ENCODE assay signal across 22 mouse cellular contexts in genomic region chr6:34313386-34313785, GRCm38 (mm10). TPM values are rescaled to one million over a fixed set of nuclear protein-coding genes. Genes with fewer than 3 reads are reported as not detected.
DNase-seq lines count a peak whose midpoint lies in the region; ATAC-seq and TF ChIP-seq lines count a peak whose summit lies in the region.
"Had no signal": no experiment of that assay in that cellular context is flagged by ENCODE, and none has a peak within 500 bp of the region (broad histone marks: within the 10 kb centered on the region; RNA-seq: fewer than 3 reads in every experiment).

No protein-coding gene starts in this region.

- no peak for TF ChIP-seq CTCF in lung, postnatal 0 days (IDR thresholded peaks at IDR 0.05)

- no peak for TF ChIP-seq EP300 in lung, postnatal 0 days (IDR thresholded peaks at IDR 0.05)

- ATAC-seq in kidney, embryonic 15.5 days (replicated peaks; ENCODE audit: low FRiP score), result no peak
- no peak for ATAC-seq in lung, postnatal 0 days
- ATAC-seq in hindbrain, embryonic 16.5 days, result no peak
- ATAC-seq: activated CD4-positive, CD25-positive, alpha-beta regulatory T cell, adult 4 months; CD4-positive, CD25-positive, alpha-beta regulatory T cell, adult 4 months; forebrain, postnatal 0 days had no signal

- H3K27me3 ChIP-seq in kidney, embryonic 15.5 days, result no peaks in the 10 kb centered on the region
- H3K27me3 ChIP-seq in lung, postnatal 0 days (replicated peaks; ENCODE audit: insufficient read depth, low read length), result no peaks in the 10 kb centered on the region
- H3K27me3 ChIP-seq in myocyte (ENCODE audit: control insufficient read depth, insufficient read depth, insufficient read length), result no peaks in the 10 kb centered on the region
- H3K27me3 ChIP-seq in hindbrain, embryonic 16.5 days (replicated peaks; ENCODE audit: control insufficient read depth, insufficient read depth, low read length), result no peaks in the 10 kb centered on the region; the same call in 1 of the 2 replicates
- H3K27me3 ChIP-seq: midbrain, embryonic 12.5 days; neural tube, embryonic 13.5 days had no signal

- H3K9me3 ChIP-seq in kidney, embryonic 15.5 days (replicated peaks), result no peaks in the 10 kb centered on the region
- H3K9me3 ChIP-seq in lung, postnatal 0 days (ENCODE audit: low read length), result no peaks in the 10 kb centered on the region
- no peaks in the 10 kb centered on the region for H3K9me3 ChIP-seq in hindbrain, embryonic 16.5 days (ENCODE audit: control insufficient read depth, low read length)
- H3K9me3 ChIP-seq: forebrain, embryonic 10.5 days; G1E; midbrain, embryonic 12.5 days; neural tube, embryonic 13.5 days had no signal

- no peak overlapping the region for H3K9ac ChIP-seq in kidney, embryonic 15.5 days
- H3K9ac ChIP-seq in lung, postnatal 0 days (replicated peaks; ENCODE audit: low read depth), result no peak overlapping the region
- no peak overlapping the region for H3K9ac ChIP-seq in hindbrain, embryonic 16.5 days (ENCODE audit: low read depth, low read length)
- H3K9ac ChIP-seq: forebrain, postnatal 0 days; midbrain, embryonic 12.5 days; neural tube, embryonic 13.5 days had no signal

- no peak overlapping the region for H3K4me2 ChIP-seq in kidney, embryonic 15.5 days
- H3K4me2 ChIP-seq in lung, postnatal 0 days (replicated peaks; ENCODE audit: low read depth, low read length), result no peak overlapping the region
- peak overlapping the region; percentile 96 for H3K4me2 ChIP-seq in myocyte (ENCODE audit: low read depth)
- H3K4me2 ChIP-seq in hindbrain, embryonic 16.5 days (ENCODE audit: low read length), result no peak overlapping the region
- H3K4me2 ChIP-seq: midbrain, embryonic 12.5 days; neural tube, embryonic 13.5 days had no signal

- peaks cover 40% of the 10 kb centered on the region for H3K79me2 ChIP-seq in myocyte (ENCODE audit: control insufficient read depth, insufficient read depth)

- peaks cover 40% of the 10 kb centered on the region for H3K36me3 ChIP-seq in kidney, embryonic 15.5 days
- 0 out of 2 replicates have a peak, but pooled peaks cover 7% of the 10 kb centered on the region for H3K36me3 ChIP-seq in lung, postnatal 0 days (ENCODE audit: insufficient read depth, low read length)
- peaks cover 19% of the 10 kb centered on the region for H3K36me3 ChIP-seq in myocyte (ENCODE audit: control insufficient read depth, insufficient read depth)
- peaks cover 13% of the 10 kb centered on the region for H3K36me3 ChIP-seq in hindbrain, embryonic 16.5 days (ENCODE audit: control insufficient read depth, insufficient read depth, low read length)

- no peak overlapping the region for H3ac ChIP-seq in myocyte (ENCODE audit: control insufficient read depth, insufficient read length)

- peaks cover 20% of the 10 kb centered on the region for H3K4me1 ChIP-seq in kidney, embryonic 15.5 days
- peaks cover 3% of the 10 kb centered on the region for H3K4me1 ChIP-seq in lung, postnatal 0 days (ENCODE audit: insufficient read depth, low read depth, low read length)
- peaks cover 7% of the 10 kb centered on the region for H3K4me1 ChIP-seq in hindbrain, embryonic 16.5 days (ENCODE audit: control insufficient read depth, insufficient read depth, low read depth, low read length)

- DNase-seq in gastrocnemius, adult 18-20 months (ENCODE audit: low spot score), result peak; percentile 9
- no peak for DNase-seq in gastrocnemius, postnatal 14 days
- DNase-seq in kidney, adult 9 months, result no peak
- peak; percentile 42 for DNase-seq in lung, postnatal 0 days (ENCODE audit: low spot score)
- DNase-seq in lung, postnatal 25 days (ENCODE audit: low spot score), result no peak
- DNase-seq: adrenal gland, postnatal 14 days; cerebellum, adult 11-12 months; embryo, embryonic 11 days; forebrain, postnatal 0 days; liver; right cerebral cortex, postnatal 25 days; thymus, postnatal 36 days had no signal

- no peak for TF ChIP-seq POLR2A in myocyte (IDR thresholded peaks at IDR 0.05; ENCODE audit: insufficient read length, low read depth)

- 84% methylated on average over 9 of the region's 9 CpGs for WGBS in kidney, embryonic 15.5 days
- WGBS in lung, postnatal 0 days, result 67% methylated on average over 9 of the region's 9 CpGs
- WGBS in hindbrain, embryonic 16.5 days, result 75% methylated on average over 9 of the region's 9 CpGs

- H3K4me3 ChIP-seq in kidney, embryonic 15.5 days (replicated peaks), result no peak overlapping the region
- H3K4me3 ChIP-seq in lung, postnatal 0 days (ENCODE audit: low read depth, low read length), result no peak overlapping the region
- peak overlapping the region; percentile 63 for H3K4me3 ChIP-seq in myocyte
- H3K4me3 ChIP-seq in hindbrain, embryonic 16.5 days (ENCODE audit: low read length), result no peak overlapping the region
- H3K4me3 ChIP-seq: forebrain, embryonic 10.5 days; midbrain, embryonic 12.5 days; neural tube, embryonic 13.5 days had no signal

- H3K27ac ChIP-seq in kidney, embryonic 15.5 days, result 0 out of 2 replicates have a peak overlapping the region, but pooled peaks have one; percentile 27
- H3K27ac ChIP-seq in lung, postnatal 0 days (ENCODE audit: low read length), result no peak overlapping the region
- no peak overlapping the region for H3K27ac ChIP-seq in hindbrain, embryonic 16.5 days (ENCODE audit: low read depth, low read length)
- H3K27ac ChIP-seq: forebrain, embryonic 10.5 days; midbrain, embryonic 12.5 days; neural tube, embryonic 13.5 days had no signal

- intact Hi-C loops in gastrocnemius, postnatal 14 days (cut with DNase I; ENCODE audit: low total_unique reads), result no loop called here

TF ChIP-seq in myocyte, 11 proteins besides CTCF, POLR2A, EP300 and RAD21:
- TF ChIP-seq MYOG (IDR thresholded peaks at IDR 0.05; ENCODE audit: control insufficient read depth in 1 of 3, insufficient read depth in 1 of 3, insufficient read length in 2 of 3, low read depth in 2 of 3), result no peak
- TF ChIP-seq TCF3 (IDR thresholded peaks at IDR 0.05; ENCODE audit: insufficient read length, low read depth), result no peak
- TF ChIP-seq SRF (IDR thresholded peaks at IDR 0.05; ENCODE audit: control insufficient read depth, insufficient read length, low read depth), result no peak
- no peak for TF ChIP-seq POLR2AphosphoS2 (IDR thresholded peaks at IDR 0.05; ENCODE audit: insufficient read length, low read depth)
- TF ChIP-seq MYOD1 (IDR thresholded peaks at IDR 0.05; ENCODE audit: control insufficient read depth in 1 of 3, insufficient read length in 2 of 3, low read depth in 2 of 3), result peak in 2 of 3 experiments; percentile 1 to 47

RNA-seq across cellular contexts. Expression of gene Akr1b3, which starts 3.9 kb away (rescaled TPM):
- total RNA-seq in gastrocnemius, adult 18-20 months (2021), result 100 to 1,000 TPM; 171 to 189 TPM
- total RNA-seq in gastrocnemius, postnatal 14 days (2021), result 100 to 1,000 TPM; 202 to 210 TPM
- polyA plus RNA-seq in kidney, embryonic 15.5 days (2015; fragmentation: Nextera tagmentation; extraction: Ambion mirVana), result 184 and 190 TPM in 2 replicates
- polyA plus RNA-seq in lung, postnatal 0 days (2015; fragmentation: Nextera tagmentation; extraction: Ambion mirVana), result 96.9 and 106 TPM in 2 replicates
- polyA plus RNA-seq in myocyte (2012; fragmentation: generic; extraction: Trizol), result 493 TPM
- polyA plus RNA-seq in hindbrain, embryonic 16.5 days (2015; fragmentation: Nextera tagmentation; extraction: Ambion mirVana), result 122 and 123 TPM in 2 replicates

RNA-seq across cellular contexts. Expression of gene Akr1b8, which starts 40.5 kb away (rescaled TPM):
- 1 to 10 TPM; 2.6 TPM for total RNA-seq in gastrocnemius, adult 18-20 months (2021)
- total RNA-seq in gastrocnemius, postnatal 14 days (2021), result 1 to 10 TPM; 2.8 to 5.0 TPM
- polyA plus RNA-seq in kidney, embryonic 15.5 days (2015; fragmentation: Nextera tagmentation; extraction: Ambion mirVana), result 13.2 and 13.9 TPM in 2 replicates
- 13.7 and 15.7 TPM in 2 replicates for polyA plus RNA-seq in lung, postnatal 0 days (2015; fragmentation: Nextera tagmentation; extraction: Ambion mirVana)
- 167 TPM for polyA plus RNA-seq in myocyte (2012; fragmentation: generic; extraction: Trizol)
- 4.4 and 4.7 TPM in 2 replicates for polyA plus RNA-seq in hindbrain, embryonic 16.5 days (2015; fragmentation: Nextera tagmentation; extraction: Ambion mirVana)
- total RNA-seq: monocyte, adult 5-6 weeks had no signal
- polyA plus RNA-seq: activated CD4-positive, CD25-positive, alpha-beta regulatory T cell, adult 4 months; CD4-positive, CD25-positive, alpha-beta regulatory T cell, adult 4 months had no signal

Comparison
In these comparisons a context has a peak if more than half of its experiments do, and no peak if none do; other contexts are left out.
1. DNase-seq: peak in gastrocnemius, adult 18-20 months (single experiment) and lung, postnatal 0 days (single experiment); none in gastrocnemius, postnatal 14 days (single experiment), kidney, adult 9 months (single experiment) and lung, postnatal 25 days (single experiment).
2. RNA of gene Akr1b8, which starts 40.5 kb away (polyA plus RNA-seq): 167 TPM in myocyte (single experiment); 13.7 to 15.7 TPM in lung, postnatal 0 days, 13.2 to 13.9 TPM in kidney, embryonic 15.5 days and 4.4 to 4.7 TPM in hindbrain, embryonic 16.5 days; every median in the first group is over 10 times any median in the second.